Mouse (Mus musculus) NIH3T3 (cell line): ENCODE measurements around the gene Tmem14c.
"Not testable (repeated sequence)": the region's sequence is repeated elsewhere in the genome, so short reads cannot be mapped to it uniquely, and the experiment has no call there.

Experiments
- DNase-seq: peaks from one replicate; pipeline ENCODE4 v3.0.0-alpha.2; 2012; ENCODE audit warnings: low read depth

Tmem14c gene

DNA sequence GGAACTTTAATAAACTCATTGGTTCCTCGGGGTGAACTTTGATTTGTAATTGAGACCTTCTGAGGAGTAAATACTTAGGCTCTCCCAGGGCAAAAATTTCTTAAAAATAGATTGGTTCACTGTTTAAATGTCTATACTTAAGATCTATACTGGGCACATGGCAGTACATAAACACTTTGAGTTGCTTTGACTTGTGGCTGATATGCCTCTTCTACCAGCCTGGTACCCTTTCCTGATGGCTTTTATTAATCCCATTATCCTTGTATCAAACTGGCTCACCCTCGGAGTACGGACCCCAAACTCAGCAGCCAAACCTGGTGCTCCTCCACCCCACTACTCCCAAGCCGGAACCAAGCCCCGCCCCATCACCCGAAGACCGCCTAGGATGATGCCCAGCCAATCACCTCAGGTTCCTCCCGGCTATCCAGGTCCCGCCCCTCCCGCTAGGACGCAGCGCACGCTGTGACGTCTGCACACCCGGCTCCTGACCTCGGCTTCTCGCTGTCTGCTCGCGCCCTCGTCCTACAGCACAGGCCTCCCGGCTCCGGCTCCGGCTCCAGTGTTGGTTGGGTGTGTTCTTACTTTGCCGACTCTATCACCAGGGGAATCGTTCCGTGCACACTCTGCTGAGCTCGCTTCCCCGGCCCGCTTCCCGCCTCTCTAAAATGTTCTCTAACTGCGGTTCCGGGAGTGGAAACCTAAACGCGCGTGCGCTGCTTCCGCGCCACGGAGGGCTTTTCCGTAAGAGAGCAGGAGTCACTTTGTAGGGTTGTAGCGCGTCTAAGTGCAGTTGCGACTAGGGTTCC lies at the start of gene Tmem14c:
Gene Tmem14c, plus strand, starts transcription at position 464 of the 806 bp plus-strand sequence.
- DNase-seq, result peak; percentile 93

DNA sequence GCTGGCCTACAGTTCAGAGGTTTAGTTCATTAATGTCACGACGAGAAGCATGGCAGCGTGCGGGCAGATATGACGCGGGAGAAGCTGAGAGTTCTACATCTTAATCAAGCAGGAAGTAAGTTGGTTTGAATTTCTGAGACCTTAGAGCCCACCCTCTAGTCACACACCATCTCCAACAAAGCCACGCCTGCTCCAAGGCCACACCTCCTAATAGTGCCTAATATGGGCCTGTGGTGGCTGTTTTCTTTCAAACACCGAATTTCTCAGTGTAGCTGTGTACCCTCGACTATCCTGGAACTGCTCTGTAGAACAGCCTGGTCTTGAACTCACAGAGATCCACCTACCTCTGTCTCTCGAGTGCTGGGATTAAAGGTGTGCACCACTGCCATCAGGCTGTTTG lies 48.5 kb upstream of the Tmem14c start:
- DNase-seq, result no peak

DNA sequence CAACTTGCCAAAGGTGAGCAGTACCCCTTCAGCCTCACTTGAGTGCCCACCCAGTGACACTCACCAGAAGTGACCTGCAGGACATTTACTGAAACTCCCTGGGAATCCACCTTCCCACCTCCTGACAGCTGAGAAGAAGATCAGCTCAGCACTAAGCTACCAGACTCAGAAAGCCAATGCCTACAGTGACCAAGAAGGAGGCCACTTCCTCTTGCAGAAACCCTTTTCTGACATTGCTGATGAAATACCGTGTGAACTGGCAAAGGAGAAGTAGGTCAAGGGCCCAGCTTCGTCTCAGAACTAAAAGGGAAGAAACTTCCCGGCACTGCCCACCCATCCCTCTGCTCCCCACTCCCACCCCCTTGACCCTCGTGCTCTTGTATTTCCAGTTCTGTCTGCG lies 47.5 kb upstream of the Tmem14c start:
- no peak for DNase-seq

DNA sequence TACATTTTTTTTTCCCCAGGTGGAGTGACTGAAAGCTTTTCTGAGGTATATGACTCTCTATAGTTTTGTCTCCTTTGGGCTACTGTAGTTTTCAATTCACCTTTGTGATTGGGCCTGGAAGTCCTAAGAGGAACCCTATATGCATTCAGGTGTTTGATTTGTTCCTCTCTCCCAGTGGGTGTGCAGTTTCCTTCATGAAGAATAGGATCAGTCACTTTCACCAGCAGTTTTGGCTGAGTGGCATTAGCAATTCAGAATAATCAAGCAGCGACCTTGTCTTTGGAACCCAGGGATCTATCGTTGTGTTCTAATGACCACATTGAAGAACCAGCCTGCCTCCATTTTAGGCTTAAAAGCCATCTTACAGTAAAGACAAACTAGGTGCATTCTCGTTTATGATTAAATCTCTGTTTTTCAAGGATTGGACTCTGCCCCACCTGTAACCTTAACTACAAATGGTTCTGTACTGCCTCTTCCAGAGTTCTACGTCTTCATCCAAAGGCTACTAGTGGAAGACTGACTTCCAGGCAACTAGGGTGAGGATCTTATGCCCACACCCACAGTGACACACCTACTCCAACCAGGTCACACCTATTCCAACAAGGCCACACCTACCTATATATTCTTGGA lies 46.2 kb upstream of the Tmem14c start:
- DNase-seq, result no peak

DNA sequence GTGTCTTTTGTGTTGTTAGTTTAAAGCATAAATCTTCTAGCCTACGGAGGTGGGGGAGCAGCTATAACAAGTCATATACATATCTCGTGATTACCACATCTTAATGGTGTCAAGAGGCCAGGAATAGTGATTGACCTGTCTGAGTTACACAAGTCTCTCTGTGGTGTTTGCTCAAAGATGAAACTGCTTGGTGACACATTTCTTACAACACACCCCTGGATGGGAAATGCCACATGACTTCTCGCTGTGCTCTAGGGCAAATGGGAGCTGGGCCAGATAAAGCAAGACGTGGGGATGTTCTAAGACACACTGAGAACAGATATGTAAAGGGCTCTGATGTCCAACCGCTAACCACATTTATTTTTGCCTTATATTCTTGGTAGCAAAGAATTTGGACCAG lies 44.8 kb upstream of the Tmem14c start:
- peak; percentile 13 for DNase-seq

DNA sequence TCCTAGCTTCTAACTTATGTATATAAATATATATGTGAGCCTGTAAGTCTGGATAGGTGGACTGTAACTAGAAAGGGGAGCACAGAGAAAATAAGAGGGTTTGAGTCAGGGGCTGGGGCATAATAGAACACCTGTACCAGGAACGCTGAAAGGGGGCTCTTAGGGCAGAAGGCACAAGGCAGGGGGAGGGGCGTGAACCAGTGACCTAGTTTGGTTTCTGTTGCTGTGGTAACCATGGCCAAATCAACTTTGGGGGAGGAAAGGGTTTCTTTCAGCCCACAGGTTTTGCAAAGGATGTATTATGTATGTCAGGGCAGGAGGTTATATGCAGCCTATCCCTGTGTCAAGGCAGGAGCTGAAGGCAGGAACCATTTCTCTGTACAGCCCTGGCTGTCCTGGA lies 44.3 kb upstream of the Tmem14c start:
- DNase-seq, result no peak

DNA sequence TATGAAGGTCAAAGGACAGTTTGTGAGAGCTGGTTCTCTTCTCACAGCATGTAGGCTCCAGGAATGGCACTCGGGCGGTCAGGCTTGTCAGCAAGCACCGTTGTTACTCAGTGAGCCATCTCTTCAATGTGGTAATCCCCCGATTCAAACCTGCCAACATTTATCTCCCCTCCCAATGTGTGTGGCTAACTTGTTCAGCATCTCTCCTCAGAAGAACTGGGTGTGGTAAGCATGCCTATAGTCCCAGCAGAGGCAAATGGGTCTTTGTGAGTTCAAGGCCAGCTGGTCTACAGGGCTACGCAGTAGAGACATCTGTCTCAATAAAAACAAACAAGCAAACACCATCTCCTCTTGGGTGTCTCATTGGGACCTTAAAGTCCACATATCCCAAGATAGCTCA lies 43.1 kb upstream of the Tmem14c start:
- DNase-seq, result no peak

DNA sequence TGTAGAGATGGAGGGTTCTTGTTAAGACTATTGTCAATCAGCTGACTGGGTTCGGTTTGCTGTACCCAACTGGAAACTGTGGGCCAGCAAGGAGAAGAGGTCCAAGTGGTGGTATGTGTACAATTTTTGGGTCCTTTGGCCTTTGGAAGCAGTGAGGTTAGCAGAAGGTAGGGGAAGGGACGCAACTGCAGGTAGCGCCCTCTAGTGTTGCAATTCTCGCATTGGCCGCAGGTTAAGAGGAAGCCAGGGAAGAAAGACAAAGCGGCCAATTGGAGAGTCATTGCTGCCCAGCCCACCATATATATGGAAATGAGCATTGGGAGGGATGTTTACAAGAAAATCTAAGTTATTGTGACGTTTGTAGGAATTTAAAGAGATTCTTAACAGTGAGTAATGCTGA lies 38.5 kb upstream of the Tmem14c start:
- peak; percentile 32 for DNase-seq

DNA sequence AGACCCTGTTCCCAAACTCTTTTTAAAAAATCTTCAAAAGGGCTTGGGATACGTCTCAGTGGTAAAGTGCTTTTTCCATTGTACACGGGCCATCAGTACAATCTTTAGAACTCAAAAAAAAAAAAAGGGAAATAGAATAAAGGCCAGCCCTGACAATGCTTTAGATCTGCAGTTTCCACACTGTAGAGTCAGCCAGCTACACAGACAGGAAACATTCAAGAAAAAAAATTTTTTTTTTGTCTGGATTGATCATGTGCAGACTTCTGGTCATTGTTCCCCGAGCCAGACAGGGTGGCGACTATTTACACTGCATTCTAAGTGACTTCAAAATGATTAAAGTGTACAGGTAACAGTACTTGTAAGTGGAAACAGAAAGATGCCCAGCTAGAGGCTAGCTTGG lies 37.4 kb upstream of the Tmem14c start:
- DNase-seq, result no peak

DNA sequence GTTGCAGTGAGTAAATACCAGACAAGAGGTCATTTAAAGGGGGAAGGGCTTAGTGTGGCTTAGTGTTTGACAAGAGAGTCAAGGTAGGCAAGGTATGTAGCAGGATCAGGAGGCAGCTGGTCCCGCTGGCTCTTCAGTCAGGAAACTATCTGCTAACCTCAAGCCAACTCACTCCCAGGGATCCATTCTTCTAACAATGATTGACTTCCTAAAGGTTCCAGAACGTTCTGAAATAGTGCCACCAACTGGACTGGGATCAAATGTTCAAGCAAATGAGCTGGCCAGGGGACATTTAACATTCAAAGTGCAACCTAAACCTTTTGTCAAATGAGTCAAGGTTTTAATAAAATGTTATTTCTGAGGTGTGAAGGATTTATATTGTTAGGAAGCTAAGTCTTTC lies 36.8 kb upstream of the Tmem14c start:
- DNase-seq, result peak; percentile 17

DNA sequence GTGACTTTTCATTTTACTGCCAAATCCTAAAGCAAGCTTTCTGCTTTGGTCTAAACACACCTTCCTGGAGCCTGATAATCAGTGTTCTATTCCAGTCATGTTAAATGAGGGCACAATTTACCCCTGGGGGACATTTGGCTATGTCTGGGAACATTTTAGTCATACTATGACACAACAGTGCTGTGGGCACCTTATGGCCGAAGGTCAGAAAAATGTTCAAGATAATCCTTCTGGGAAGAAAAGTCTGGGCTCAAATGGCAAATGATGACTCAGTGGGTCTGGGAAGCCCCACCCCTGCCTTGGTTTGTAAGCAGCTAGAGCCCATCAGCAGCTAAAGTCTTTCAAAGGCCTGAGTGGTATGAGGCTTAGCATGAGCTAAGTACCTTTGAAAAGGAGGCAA lies 33.3 kb upstream of the Tmem14c start:
- DNase-seq, result peak; percentile 82

DNA sequence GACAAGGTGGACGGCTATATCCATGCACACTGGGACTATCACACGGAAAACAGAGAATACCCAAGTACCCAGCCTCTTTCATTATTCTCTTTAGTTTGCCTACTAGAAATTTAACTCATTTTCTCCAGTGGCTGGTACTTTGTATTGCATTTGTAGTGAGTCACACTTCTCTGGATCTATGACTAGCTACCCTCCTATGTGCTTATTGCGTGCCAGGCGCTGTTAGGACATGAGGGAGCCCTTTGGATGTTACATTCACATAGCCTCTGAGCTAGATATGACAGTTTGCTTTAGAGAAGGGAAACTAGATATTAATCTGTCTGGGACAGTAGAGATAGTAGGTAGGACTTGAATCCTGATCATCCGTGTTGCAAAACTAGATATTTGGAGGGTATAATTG lies 30.0 kb upstream of the Tmem14c start:
- peak; percentile 50 for DNase-seq

DNA sequence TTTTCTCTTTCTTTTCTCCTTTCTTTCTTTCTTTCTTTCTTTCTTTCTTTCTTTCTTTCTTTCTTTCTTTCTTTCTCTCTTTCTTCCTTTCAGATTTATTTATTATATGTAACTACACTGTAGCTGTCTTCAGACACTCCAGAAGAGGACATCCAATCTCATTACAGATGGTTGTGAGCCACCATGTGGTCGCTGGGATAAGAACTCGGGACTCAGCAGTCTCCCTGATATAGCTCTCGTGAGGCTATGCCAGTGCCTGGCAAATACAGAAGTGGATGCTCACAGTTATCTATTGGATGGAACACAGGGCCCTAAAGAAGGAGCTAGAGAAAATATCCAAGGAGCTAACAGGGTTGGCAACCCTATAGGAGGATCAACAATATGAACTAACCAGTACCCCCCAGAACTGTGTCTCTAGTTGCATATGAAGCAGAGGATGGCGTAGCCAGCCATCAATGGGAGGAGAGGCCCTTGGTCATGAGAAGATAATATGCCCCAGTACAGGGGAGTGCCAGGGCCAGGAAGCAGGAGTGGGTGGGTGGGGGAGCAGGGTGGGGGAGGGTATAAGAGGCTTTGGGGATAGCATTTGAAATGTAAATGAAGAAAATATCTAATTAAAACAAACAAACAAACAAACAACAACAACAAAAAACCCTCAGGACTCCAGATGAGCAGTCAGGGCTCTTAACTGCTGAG lies 28.3 kb upstream of the Tmem14c start:
- not testable (repeated sequence) for DNase-seq

DNA sequence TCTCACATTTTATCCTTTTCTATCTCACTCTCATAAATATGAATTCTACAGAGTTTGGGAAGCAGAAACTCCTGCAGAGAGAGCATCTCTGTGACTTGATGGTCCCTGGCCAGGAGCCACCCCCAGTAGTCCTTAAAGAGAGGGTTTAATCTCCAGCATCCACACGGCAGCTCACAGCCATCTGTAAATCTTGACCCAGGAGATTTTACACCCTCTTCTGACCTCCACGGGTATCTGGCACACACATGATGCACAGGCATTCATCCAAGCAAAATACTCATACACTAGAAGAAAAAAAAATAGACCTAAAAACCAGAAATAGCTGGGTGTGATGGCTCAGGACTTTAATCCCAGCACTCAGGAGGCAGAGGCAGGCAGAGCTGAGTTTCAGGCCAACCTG lies 27.7 kb upstream of the Tmem14c start:
- peak; percentile 29 for DNase-seq

DNA sequence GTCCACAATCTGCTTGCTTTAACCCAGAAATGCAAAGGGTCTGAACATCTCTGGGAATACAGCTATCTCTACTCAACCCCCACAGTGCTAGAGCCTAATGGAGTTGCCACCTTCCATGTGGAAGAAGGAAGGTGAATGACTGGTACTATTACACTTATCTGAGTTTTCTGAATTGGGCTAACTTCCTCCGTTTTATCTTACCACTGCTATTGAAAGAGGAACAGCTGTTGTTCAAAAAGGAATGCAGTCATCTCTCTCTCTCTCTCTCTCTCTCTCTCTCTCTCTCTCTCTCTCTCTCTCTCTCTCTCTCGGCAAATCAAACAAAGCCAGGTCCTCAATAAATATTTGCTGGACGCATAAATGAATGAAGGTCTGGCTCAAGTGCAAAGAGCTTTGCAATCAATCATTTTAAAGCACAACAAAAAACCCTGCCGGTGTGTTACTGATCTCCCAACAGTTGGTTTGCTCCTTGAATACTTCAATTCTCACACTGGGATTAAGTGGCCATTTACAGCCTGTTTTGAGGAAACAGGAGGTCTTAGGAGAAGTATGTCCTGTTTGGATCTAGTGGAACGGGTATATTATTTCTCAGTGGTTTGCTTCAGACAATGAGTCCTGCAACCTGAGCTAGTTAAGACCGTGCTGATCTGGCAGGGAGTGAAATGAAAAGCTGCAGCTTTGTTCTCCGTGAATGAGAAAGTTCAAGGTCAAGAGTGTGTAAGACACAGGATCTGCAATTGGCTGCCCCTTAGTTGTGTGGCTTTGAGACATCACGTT lies 21.4 kb upstream of the Tmem14c start:
- DNase-seq, result no peak

DNA sequence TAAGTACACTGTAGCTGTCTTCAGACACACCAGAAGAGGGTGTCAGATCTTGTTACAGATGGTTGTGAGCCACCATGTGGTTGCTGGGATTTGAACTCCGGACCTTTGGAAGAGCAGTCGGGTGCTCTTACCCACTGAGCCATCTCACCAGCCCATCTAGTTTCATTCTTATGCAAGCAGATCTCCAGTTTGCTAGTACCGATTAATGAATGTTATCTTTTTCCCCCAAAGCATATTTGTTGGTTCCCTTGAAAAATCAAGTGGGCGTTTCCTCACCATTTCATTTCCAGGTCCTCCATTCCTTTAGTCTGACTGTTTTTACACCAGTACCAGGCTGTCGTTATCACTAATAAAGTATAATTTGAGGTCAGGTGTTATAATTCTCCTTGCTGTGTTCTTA lies 17.6 kb upstream of the Tmem14c start:
- not testable (repeated sequence) for DNase-seq

DNA sequence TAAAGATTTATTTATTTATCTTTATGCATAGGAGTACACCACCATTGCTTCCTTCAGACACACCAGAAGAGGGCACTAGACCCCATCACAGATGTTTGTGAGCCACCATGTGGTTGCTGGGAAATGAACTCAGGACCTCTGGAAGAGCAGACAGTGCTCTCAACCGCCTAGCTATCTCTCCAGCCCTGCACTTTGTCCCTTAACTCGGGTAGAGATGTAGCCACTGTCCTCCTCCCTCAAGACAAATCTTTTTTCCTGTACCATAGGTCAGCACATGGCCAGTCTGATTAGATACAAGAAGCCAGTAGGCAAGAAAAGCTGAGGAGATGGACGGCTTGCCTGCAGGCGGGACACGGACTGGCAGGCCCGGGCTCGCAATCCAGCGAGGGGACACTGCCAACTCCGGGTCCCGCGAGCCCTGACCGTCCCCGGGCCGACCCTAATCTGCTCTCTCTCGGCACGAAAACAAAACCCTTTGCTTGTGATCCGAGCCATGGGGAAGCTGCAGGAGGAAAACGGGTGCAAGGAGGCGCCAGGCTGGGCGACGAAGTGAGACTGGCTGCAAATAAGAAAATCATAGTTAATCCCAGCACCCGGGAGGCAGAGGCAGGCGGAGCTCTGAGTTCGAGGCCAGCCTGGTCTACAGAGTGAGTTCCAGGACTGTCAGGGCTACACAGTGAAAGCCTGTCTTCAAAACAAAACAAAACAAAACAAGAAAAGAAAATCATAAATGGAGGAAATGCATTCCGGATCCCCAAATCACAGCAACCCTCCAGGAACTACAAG lies 15.8 kb upstream of the Tmem14c start:
- DNase-seq, result peak; percentile 72

DNA sequence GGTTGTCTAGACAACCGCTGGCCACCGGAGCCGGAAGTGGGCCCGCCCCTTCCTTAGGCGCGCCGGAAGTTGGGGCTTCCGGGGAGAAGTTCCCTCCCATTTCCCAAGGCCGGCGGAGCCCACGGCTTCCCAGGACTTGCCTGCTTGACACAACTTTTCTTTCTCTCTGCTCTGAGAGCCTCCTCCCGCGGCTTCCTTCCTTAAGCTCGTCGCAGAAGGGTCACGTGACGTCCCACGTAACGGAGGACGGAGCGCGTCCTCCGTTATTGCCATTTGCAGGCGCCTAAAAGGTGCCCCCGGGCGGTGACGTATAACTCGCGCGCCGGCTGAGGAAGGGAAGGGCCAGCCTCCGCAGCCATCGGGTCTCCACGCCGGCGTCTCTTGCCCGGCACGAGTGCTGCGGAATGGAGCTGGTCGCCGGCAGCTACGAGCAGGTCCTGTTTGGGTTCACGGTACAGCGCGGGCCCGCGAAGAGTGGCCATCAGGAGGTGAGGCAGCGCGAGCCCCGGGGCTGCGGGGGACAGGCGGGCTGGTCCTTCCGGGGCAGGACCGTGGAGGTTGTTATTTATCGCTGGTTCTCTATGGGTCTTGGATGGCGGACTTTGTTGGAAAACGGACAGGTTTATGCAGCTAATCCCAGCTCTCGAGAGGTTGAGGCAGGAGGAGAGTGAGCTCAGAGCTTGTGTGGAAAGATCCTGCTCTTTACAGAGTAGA lies 15.0 kb upstream of the Tmem14c start, which contains the start of gene Pak1ip1:
Gene Pak1ip1, plus strand, starts transcription at position 98 of the 714 bp plus-strand sequence.
- peak; percentile 94 for DNase-seq

DNA sequence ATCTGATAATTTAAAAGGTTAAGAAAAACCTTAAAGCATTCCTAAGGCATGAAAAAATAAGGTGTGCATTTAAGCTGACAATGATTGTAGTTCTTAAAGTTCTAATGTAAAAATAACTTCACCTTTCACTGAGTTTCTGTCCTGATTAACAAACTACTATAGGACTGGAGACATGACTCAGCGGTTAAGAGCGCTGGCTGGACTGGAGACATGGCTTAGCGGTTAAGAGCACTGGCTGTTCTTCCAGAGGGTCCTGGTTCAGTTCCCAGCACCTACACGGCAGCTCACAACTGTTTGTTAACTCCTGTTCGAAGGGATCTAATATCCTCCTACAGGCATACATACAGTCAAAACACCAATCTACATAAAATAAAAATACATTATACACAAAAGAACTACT lies 14.1 kb upstream of the Tmem14c start:
- no peak for DNase-seq

DNA sequence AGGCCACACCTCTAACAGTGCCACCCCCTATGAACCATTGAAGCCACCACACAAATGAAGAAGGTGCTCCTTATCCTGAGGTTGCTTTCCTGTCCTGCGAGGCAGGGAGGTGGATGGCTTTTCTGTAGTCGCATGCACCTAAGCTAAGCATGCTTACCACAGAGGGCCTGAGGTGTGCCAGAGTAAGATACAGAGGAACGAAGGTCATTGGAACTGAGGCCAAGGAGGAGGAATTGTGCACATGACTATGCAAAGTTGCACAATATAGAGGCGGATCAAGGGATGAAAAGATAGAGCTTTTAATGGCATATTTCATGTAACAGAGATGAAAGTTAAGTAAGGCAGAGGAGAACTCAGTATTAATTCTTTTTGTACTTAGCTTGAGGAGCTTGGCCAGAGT lies 9.8 kb upstream of the Tmem14c start:
- no peak for DNase-seq

DNA sequence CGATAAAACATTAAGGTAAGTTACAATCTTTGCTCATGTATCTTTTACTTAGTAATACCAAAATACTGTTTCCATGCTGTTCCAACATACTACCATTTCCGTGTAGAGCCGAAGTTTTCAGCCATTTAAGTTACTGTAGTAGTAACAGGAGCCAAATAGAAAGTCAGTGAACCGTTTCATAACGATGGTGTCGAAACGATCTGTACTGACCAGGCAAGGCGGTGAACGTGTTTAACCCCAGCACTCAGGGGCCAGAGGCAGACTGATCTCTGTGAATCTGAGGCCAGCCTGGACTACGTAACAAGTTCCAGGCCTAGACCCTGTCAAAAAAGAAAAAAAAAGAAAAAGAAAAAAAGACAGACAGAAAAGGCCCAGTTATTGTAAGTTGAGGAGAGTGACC lies 7.8 kb upstream of the Tmem14c start:
- no peak for DNase-seq
